Mouse (Mus musculus): ENCODE measurements at regions not wholly inside any gene's neighbourhood (a gene's known extent, or its start where the extent isn't known, plus 50 kb on each side); places are given as distances from the start of the nearest gene placed in this dataset.

DNA sequence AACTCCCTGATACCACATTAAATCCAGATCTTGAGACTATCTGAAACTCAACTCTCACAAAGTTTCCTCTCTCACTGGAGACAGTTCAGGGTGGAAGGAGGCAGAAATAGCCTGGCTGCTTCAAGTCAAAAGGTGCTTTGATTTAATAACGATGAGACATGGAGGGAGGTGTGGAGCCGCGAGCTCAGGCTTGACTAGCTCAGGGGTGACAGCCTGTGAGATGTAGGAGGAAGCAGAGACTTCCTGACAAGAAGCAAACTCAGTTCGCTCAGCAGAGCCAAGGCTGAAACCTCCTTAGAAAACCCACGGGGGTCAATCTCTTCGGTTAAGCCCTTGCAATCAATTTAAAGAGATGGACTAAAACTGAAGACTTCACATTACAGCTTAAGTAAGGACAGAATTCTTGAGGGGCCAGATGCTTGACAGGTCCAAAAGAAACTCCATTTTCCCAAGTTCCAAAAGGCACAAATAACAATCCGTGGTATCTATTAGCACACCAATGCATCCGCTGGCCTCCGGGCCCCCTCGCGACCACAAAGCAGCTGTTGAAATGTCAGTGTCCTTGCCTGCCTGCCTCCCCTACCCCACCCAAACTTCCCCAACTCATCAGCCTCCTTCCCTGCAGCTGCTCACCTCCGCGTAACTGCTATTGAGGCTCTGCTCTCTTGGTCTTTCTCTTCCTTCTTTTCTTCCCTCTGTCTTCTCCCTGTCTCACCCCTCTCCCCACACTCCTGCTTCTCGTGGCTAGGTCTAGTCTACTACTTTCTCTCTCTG, 99.8 kb upstream of the Supt20 start:
- TF ChIP-seq CTCF (IDR thresholded peaks at IDR 0.05; ENCODE audit: low read depth) (no peak), EP300 (IDR thresholded peaks at IDR 0.05; ENCODE audit: low read depth) (no peak)
